Mouse (Mus musculus): ENCODE measurements at regions not wholly inside any gene's neighbourhood (a gene's known extent, or its start where the extent isn't known, plus 50 kb on each side); places are given as distances from the start of the nearest gene placed in this dataset.

- no peak for ATAC-seq (replicated peaks; ENCODE audit: low FRiP score, poor library complexity, severe bottlenecking)
Observed at GRCm38 (mm10) chr13:43961047-43961690, 176.6 kb downstream of the Cd83 start.

GRCm38 (mm10) chr13:43961987-43962386 is 177.4 kb downstream of the Cd83 start:
- no peak for ATAC-seq (replicated peaks; ENCODE audit: low FRiP score, poor library complexity, severe bottlenecking)

DNA sequence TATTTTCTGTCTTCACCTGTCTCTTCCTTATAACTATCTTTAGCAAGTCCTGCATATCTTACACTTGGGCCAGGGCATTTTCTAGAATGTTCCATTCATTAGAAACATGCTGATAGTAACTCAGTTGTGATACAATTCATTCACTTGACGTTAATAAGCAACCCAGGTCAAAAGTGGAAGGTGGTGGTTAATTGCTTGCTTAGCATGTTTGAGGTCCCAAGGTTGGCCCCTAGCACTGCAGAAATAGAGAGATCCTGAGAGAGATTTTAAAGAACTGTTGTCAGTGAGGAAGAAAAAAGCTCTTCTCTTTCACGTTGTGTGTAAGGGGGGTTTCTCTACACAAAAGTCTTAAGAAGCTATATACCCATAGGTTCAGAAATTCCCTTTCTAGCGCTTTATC is 178.7 kb downstream of the Cd83 start:
- ATAC-seq (replicated peaks; ENCODE audit: low FRiP score, poor library complexity, severe bottlenecking) = no peak

- ATAC-seq (replicated peaks; ENCODE audit: low FRiP score, poor library complexity, severe bottlenecking) = no peak
Observed at GRCm38 (mm10) chr13:43965256-43965905, 180.8 kb downstream of the Cd83 start.

- no peak for ATAC-seq (replicated peaks; ENCODE audit: low FRiP score, poor library complexity, severe bottlenecking)
Observed at GRCm38 (mm10) chr13:43967516-43967915, 182.9 kb downstream of the Cd83 start.

DNA sequence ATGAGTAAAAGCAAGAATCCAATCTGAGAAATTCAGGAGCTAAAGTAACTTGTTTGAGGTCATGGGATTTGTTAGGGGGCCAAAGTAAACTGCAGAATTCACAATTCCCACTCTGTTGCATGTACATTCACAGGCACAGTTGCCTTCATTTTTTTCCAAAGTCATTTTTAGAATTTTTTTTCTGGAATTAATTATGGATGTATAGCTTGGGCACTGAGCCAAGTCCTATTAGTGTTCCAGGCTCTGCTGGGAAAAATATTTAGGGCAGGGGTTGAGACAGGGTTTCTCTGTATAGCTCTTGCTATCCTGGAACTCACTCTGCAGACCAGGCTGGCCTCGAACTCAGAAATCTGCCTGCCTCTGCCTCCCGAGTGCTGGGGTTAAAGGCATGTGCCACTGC is 188.3 kb downstream of the Cd83 start:
- ATAC-seq (replicated peaks; ENCODE audit: low FRiP score, poor library complexity, severe bottlenecking) = no peak

- ATAC-seq (replicated peaks; ENCODE audit: low FRiP score, poor library complexity, severe bottlenecking) = no peak
Observed at GRCm38 (mm10) chr13:43975281-43975680, 190.7 kb downstream of the Cd83 start.

DNA sequence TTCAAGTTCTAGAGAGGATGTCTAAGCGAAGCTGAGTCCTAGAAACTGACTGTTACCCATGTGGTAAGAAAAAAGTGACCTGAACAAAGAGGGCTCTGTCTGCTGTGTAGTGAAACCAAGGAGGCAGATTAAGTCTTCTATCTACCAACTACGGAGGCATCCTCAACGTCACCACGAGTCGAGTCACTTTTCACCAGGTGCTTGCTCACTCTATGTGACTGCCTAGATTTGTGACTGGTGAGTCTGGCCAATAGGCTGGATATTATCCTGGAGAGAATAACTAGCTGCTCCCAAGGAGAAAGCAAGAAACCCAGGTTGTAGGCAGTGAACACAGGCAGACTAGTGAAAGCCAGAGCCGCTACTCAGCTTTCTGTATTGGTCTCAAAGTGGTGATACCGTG is 191.2 kb downstream of the Cd83 start:
- ATAC-seq (replicated peaks; ENCODE audit: low FRiP score, poor library complexity, severe bottlenecking) = no peak

DNA sequence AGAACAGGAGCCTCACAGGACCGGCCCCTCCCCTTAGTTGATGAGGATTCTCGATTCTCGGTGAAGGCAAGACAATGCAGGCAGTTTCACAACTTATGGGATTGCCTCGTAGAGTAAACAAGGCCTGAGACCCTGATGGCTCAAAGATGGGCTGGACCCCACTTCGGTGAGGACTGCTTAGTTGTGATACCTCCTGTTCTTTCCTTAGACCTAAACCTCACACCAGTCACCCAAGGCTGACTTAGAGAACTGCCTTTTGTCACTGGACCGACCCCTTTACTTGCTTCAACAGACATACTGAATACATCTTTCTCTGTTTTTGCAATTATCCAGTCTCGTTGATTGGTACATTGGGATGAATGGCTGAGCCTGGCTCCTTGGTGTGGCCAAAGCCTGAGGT is 192.1 kb downstream of the Cd83 start:
- no peak for ATAC-seq (replicated peaks; ENCODE audit: low FRiP score, poor library complexity, severe bottlenecking)

- no peak for ATAC-seq (replicated peaks; ENCODE audit: low FRiP score, poor library complexity, severe bottlenecking)
Observed at GRCm38 (mm10) chr13:43987338-43987737, 202.8 kb downstream of the Cd83 start.

GRCm38 (mm10) chr13:43988421-43988820 is 203.8 kb downstream of the Cd83 start:
- ATAC-seq (replicated peaks; ENCODE audit: low FRiP score, poor library complexity, severe bottlenecking) = no peak

DNA sequence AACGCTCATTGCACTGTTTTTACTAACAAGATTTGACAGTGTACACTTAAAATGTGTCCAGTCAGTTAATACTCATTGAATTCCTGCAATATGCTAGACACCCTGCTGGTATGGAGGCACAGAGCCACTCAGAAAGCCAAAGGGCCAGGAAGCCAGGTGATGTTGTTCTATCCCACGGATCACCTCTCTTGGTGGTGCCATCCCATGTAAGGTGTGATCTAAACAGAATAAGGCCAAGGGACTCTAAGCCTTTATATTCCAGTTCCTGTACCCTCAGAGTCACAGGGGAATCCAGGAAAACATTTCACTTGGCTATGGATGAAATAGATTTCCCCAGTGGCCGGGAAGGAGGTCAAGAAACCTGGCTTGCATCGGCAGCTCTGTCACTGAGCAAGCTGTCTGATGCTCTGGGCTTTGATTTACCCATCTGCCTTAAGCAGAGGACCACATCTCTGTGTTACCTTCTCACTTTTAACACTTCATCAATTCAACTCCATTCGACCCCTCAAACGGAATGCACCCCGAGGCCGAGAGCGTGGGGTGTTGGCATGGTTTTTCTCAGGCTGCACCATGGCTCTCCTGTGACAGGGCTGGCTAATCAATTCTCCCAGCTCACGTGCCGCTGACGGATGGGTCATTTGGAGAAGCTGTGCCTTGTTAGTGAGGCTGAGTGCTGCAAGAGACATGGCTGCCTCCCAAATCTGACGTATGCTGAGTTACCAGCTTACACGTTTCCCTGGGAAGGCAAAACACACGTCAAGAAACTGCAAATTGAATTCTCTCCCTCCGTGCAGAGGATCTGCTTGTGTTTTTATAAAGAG is 205.9 kb downstream of the Cd83 start:
- ATAC-seq (replicated peaks; ENCODE audit: low FRiP score, poor library complexity, severe bottlenecking) = no peak

DNA sequence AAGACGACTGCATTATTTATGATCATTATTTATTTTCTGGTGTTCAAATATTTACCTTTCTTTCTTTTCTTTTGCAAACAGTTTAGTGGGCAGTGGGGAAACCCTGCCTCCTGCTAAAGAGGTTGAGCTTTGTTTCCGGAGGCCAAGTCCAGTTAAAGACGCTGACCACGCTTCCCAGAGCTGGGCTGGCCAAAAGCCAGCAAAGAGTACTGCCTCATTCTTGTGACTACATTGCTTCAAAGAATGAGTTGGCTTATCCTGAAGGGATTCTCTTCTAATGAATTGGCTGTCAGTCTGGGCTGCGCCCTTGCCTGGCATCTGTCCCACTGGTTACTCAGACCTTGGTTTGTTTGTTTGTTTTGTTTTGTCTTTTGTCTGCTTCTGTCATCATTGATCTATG is 207.2 kb downstream of the Cd83 start:
- no peak for ATAC-seq (replicated peaks; ENCODE audit: low FRiP score, poor library complexity, severe bottlenecking)

DNA sequence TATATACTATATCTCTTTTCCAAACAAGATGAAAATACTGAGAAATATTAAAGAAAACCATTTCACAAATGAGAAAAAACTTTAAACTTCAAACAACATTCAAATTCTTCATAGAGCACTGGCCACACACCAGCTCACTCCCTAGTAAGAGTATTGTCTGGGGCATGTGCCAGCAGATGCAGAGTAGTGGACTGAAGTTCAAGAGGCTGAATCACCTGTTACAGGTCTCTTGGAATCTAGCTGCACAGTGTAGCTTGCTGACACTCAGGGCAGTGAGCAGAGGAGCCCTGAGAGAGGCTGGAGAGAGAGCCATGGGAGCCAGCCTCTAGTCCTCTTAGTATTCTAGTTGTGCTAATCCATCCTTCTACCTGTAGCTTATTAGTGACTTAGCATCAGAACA is 208.4 kb downstream of the Cd83 start:
- no peak for ATAC-seq (replicated peaks; ENCODE audit: low FRiP score, poor library complexity, severe bottlenecking)

- ATAC-seq (replicated peaks; ENCODE audit: low FRiP score, poor library complexity, severe bottlenecking) = no peak
Observed at GRCm38 (mm10) chr13:43994361-43994760, 209.8 kb downstream of the Cd83 start.

GRCm38 (mm10) chr13:43995623-43996022 is 211.0 kb downstream of the Cd83 start:
- no peak for ATAC-seq (replicated peaks; ENCODE audit: low FRiP score, poor library complexity, severe bottlenecking)

DNA sequence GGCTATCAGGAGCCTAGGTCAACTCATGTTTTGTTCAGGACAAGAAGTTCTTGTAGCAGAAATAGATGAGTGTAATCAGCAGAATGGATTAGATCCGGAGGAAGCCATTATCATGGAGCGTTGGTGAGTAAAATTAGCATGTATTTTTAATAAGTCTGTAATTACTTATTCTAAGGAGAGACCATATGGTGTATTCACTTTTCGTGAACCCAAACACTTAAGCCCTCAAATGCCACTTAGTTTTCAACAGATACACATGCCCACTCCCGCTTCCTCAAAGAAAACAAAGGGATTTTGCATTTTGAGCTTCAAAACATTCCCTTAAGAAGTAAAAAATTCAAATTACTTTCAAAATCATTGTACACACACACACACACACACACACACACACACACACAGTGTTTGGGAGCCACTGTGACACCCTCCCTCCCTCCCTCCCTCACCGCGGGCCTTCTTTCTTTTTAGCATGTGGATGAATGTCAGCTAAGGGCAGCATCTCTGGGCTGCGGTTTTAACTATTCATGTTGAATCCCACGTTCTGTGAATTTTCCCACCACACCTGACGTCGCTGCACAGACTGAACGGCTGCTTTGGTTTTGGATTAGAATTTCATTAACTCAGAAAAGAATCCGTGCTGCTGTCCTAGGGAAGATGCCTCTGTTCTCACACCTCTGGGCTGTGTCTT is 217.4 kb downstream of the Cd83 start:
- ATAC-seq (replicated peaks; ENCODE audit: low FRiP score, poor library complexity, severe bottlenecking) = no peak

DNA sequence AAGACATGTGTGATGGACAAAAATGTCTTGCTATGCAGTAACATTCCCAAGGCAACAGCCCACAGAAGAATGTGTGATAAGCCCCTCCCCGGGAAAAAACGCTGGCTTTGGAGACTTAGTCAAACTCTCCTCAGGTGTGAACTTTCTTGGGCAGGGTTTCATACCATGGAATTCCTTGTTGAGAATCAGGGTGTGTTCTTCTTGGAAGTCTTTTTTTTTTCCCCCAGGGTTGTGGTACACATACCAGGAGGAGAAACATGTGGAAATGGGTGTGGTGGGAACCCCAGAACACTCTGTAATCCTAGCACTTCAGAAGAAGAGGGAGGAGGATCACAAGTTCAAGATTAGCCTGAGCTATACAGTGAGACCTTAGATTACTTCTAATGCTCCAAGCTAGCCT is 228.3 kb downstream of the Cd83 start:
- ATAC-seq (replicated peaks; ENCODE audit: low FRiP score, poor library complexity, severe bottlenecking) = no peak

GRCm38 (mm10) chr13:44018489-44019303 is 234.1 kb downstream of the Cd83 start:
- no peak for ATAC-seq (replicated peaks; ENCODE audit: low FRiP score, poor library complexity, severe bottlenecking)

DNA sequence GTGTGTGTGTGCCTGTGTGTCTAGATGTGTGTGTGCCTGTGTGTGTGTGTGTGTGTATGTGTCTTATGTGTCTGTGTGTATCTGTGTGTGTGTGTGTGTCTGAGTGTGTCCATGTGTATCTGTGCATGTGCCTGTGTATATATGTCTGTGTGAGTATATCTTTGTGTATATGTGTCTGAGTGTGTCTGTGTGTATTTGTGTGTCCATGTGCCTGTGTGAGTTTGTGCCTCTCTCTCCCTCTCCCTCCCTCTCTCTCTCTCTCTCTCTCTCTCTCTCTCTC is 234.7 kb downstream of the Cd83 start:
- no peak for ATAC-seq (replicated peaks; ENCODE audit: low FRiP score, poor library complexity, severe bottlenecking)
